In the genomic region with DNA sequence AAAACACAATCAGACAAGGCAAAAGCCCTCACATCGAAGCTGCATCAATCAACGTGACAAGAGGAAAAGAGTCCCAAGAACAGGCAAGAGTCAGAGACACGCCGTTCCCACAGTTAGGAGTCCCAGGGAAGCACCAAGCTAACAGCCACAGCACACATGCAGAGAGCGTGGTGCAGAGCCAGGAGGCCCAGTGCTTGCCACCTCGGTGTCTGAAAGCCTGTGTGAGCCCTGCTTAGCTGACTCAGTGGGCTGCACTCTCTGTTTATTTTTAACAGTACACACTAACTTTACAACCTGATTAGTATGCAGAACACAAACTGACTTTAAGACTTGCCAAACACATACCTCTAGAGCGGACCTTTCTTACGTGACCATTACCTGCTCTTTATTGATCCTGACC, we compare ENCODE assay signal across 21 mouse cellular contexts. TPM values are rescaled to one million over a fixed set of nuclear protein-coding genes. Genes with fewer than 3 reads are reported as not detected.
"Had no signal": no experiment of that assay in that cellular context is flagged by ENCODE, and none has a peak within 500 bp of the region (broad histone marks: within the 10 kb centered on the region; RNA-seq: fewer than 3 reads in every experiment).

No protein-coding gene starts in this region.

- DNase-seq: liver, postnatal 0 days; lung, adult 2 months; lung, postnatal 14 days; lung, postnatal 36 days; midbrain, embryonic 14.5 days; right cerebral cortex, postnatal 14 days; thymus, adult 2 months; thymus, postnatal 25 days; thymus, postnatal 4 days had no signal

- H3K9ac ChIP-seq: liver, postnatal 0 days; lung, embryonic 15.5 days; midbrain, embryonic 12.5 days; neural tube, embryonic 12.5 days; stomach, embryonic 15.5 days had no signal

- H3K4me1 ChIP-seq: lung, embryonic 15.5 days; midbrain, embryonic 12.5 days; neural tube, embryonic 12.5 days; stomach, embryonic 15.5 days had no signal

- H3K27ac ChIP-seq: lung, embryonic 15.5 days; macrophage; midbrain, embryonic 12.5 days; neural tube, embryonic 12.5 days; stomach, embryonic 15.5 days; stomach, postnatal 0 days had no signal

- H3K27me3 ChIP-seq: lung, embryonic 15.5 days; megakaryocyte, embryonic 14.5 days; midbrain, embryonic 12.5 days; neural tube, embryonic 12.5 days; stomach, embryonic 15.5 days had no signal

- H3K9me3 ChIP-seq: lung, embryonic 15.5 days; megakaryocyte, embryonic 14.5 days; midbrain, embryonic 12.5 days; neural tube, embryonic 12.5 days; stomach, embryonic 15.5 days had no signal

- ATAC-seq: liver, postnatal 0 days; lung, postnatal 0 days; midbrain, embryonic 16.5 days had no signal

- H3K4me2 ChIP-seq: lung, embryonic 15.5 days; midbrain, embryonic 12.5 days; neural tube, embryonic 12.5 days; stomach, embryonic 15.5 days had no signal

- H3K4me3 ChIP-seq: lung, embryonic 15.5 days; megakaryocyte, embryonic 14.5 days; midbrain, embryonic 12.5 days; neural tube, embryonic 12.5 days; stomach, embryonic 15.5 days had no signal

RNA-seq across cellular contexts. Expression of gene Tldc2, which starts 17.6 kb away (rescaled TPM):
- polyA plus RNA-seq: liver, postnatal 0 days; lung, adult 2 months; lung, embryonic 15.5 days; lung, postnatal 0 days; macrophage; midbrain, embryonic 12.5 days; midbrain, embryonic 14.5 days; midbrain, embryonic 16.5 days; neural tube, embryonic 12.5 days; neural tube, embryonic 14.5 days; spleen, adult 2 months; stomach, embryonic 15.5 days; stomach, postnatal 0 days; testis, adult 2 months; thymus, adult 2 months had no signal
